In genomic region chr15:78899740-78900584, GRCm38 (mm10) we compare ENCODE assay signal across 8 mouse cellular contexts. TPM values are rescaled to one million over a fixed set of nuclear protein-coding genes. Genes with fewer than 3 reads are reported as not detected.
DNase-seq lines count a peak whose midpoint lies in the region; ATAC-seq and TF ChIP-seq lines count a peak whose summit lies in the region.

TSS of gene Sh3bp1 (plus strand) at chr15:78899768.

- peak within 1 kb of the TSS; percentile 91 for H3K9ac ChIP-seq in MEL (ENCODE audit: control insufficient read depth, low read depth, low read length, poor library complexity, severe bottlenecking)
- peak within 1 kb of the TSS; percentile 87 for H3K9ac ChIP-seq in heart, embryonic 11.5 days (ENCODE audit: low read depth, low read length)
- peak within 1 kb of the TSS; percentile 84 for H3K9ac ChIP-seq in kidney, embryonic 16.5 days (replicated peaks; ENCODE audit: low read length)
- H3K9ac ChIP-seq in neural tube, embryonic 14.5 days (replicated peaks; ENCODE audit: low read depth, low read length) = peak within 1 kb of the TSS; percentile 53

- no peak for TF ChIP-seq EP300 in MEL (IDR thresholded peaks at IDR 0.05; ENCODE audit: low read depth in 1 of 2, low read length in 2 of 2)

- no peak for TF ChIP-seq CTCF in MEL (IDR thresholded peaks at IDR 0.05 in 2 of 3, conservative IDR thresholded peaks at IDR 0.05 in 1 of 3; ENCODE audit: control insufficient read depth in 1 of 3, insufficient read depth in 1 of 3, low read depth in 2 of 3, low read length in 3 of 3, poor library complexity in 1 of 3, severe bottlenecking in 1 of 3)

- H3K4me2 ChIP-seq in heart, embryonic 11.5 days = peak within 1 kb of the TSS; percentile 92
- H3K4me2 ChIP-seq in kidney, embryonic 16.5 days (replicated peaks; ENCODE audit: low read depth, low read length) = peak within 1 kb of the TSS; percentile 86
- H3K4me2 ChIP-seq in neural tube, embryonic 14.5 days (ENCODE audit: low read depth, low read length) = peak within 1 kb of the TSS; percentile 57

- H3K4me3 ChIP-seq in MEL (ENCODE audit: control insufficient read depth in 1 of 2, insufficient read depth in 1 of 2, low read depth in 2 of 2, low read length in 2 of 2) = peak within 1 kb of the TSS; percentile 93 to 97
- H3K4me3 ChIP-seq in heart, embryonic 11.5 days (ENCODE audit: low read depth, low read length) = peak within 1 kb of the TSS; percentile 81
- peak within 1 kb of the TSS; percentile 77 for H3K4me3 ChIP-seq in kidney, embryonic 16.5 days (ENCODE audit: low read length)
- peak within 1 kb of the TSS; percentile 29 for H3K4me3 ChIP-seq in neural tube, embryonic 14.5 days (ENCODE audit: low read depth, low read length)

- H3K36me3 ChIP-seq in MEL (ENCODE audit: control insufficient read depth in 1 of 2, insufficient read depth in 2 of 2, low read length in 2 of 2) = peaks cover 0 to 15% of the 10 kb centered on the region in 2 experiments; a peak in 2 of 4 replicates
- H3K36me3 ChIP-seq in heart, embryonic 11.5 days (ENCODE audit: control insufficient read depth, insufficient read depth, low read length) = peaks cover 10% of the 10 kb centered on the region
- peaks cover 12% of the 10 kb centered on the region for H3K36me3 ChIP-seq in kidney, embryonic 16.5 days (ENCODE audit: insufficient read depth, low read length)
- H3K36me3 ChIP-seq in neural tube, embryonic 14.5 days (ENCODE audit: control insufficient read depth, insufficient read depth, low read length) = 0 out of 2 replicates have a peak, but pooled peaks cover under 1% of the 10 kb centered on the region

- H3K27me3 ChIP-seq in MEL (ENCODE audit: control insufficient read depth in 1 of 2, insufficient read depth in 2 of 2, low read length in 2 of 2) = no peaks in the 10 kb centered on the region
- H3K27me3 ChIP-seq in heart, embryonic 11.5 days (ENCODE audit: control insufficient read depth, insufficient read depth, low read length) = no peaks in the 10 kb centered on the region
- H3K27me3 ChIP-seq in kidney, embryonic 16.5 days (ENCODE audit: insufficient read depth, low read length) = no peaks in the 10 kb centered on the region
- H3K27me3 ChIP-seq in neural tube, embryonic 14.5 days (ENCODE audit: control insufficient read depth, insufficient read depth, low read length) = 0 out of 2 replicates have a peak, but pooled peaks cover 2% of the 10 kb centered on the region

- no peaks in the 10 kb centered on the region for H3K9me3 ChIP-seq in MEL (replicated peaks; ENCODE audit: insufficient read depth, low read length)
- no peaks in the 10 kb centered on the region for H3K9me3 ChIP-seq in heart, embryonic 11.5 days (replicated peaks; ENCODE audit: control insufficient read depth, low read length)
- H3K9me3 ChIP-seq in kidney, embryonic 16.5 days (ENCODE audit: low read length) = no peaks in the 10 kb centered on the region
- no peaks in the 10 kb centered on the region for H3K9me3 ChIP-seq in neural tube, embryonic 14.5 days (ENCODE audit: control insufficient read depth, low read length)

- peak within 1 kb of the TSS; percentile 68 for H3K27ac ChIP-seq in MEL (ENCODE audit: control insufficient read depth, low read depth, low read length)
- H3K27ac ChIP-seq in heart, embryonic 11.5 days (ENCODE audit: low read depth, low read length) = peak within 1 kb of the TSS; percentile 73
- peak within 1 kb of the TSS; percentile 81 for H3K27ac ChIP-seq in kidney, embryonic 16.5 days (ENCODE audit: low read length)
- H3K27ac ChIP-seq in neural tube, embryonic 14.5 days (ENCODE audit: low read depth, low read length) = no peak within 1 kb of the TSS

- peaks cover 12% of the 10 kb centered on the region for H3K79me2 ChIP-seq in MEL (ENCODE audit: control insufficient read depth, insufficient read depth, low read length, poor library complexity)

- peak; percentile 64 to 81; a peak in 3 of 4 replicates for TF ChIP-seq POLR2A in MEL (IDR thresholded peaks at IDR 0.05; ENCODE audit: control insufficient read depth in 1 of 2, insufficient read depth in 1 of 2, low read depth in 1 of 2, low read length in 2 of 2, poor library complexity in 1 of 2)

- DNase-seq in 3134 (ENCODE audit: extremely low read depth, insufficient read length, low spot score) (peak; percentile 82), MEL (ENCODE audit: low read depth, low spot score) (peak; percentile 86)
- DNase-seq in embryo, embryonic 9.5 days (ENCODE audit: extremely low spot score) = peak; percentile 74
- peak; percentile 71 to 76 for DNase-seq in lung, adult 18-20 months
- DNase-seq in thymus, postnatal 14 days = peak; percentile 89

- peak; percentile 67 for ATAC-seq in heart, embryonic 11.5 days (replicated peaks; ENCODE audit: insufficient number of reproducible peaks, low FRiP score, low TSS enrichment)
- peak; percentile 64 for ATAC-seq in kidney, embryonic 16.5 days (ENCODE audit: low FRiP score, low TSS enrichment)
- no peak for ATAC-seq in neural tube, embryonic 14.5 days (ENCODE audit: low read depth)

- 0% methylated on average over 46 of the region's 47 CpGs for WGBS in heart, embryonic 11.5 days (ENCODE audit: insufficient replicate concordance)
- WGBS in kidney, embryonic 16.5 days = 1% methylated on average over 45 of the region's 47 CpGs
- 2% methylated on average over 45 of the region's 47 CpGs for WGBS in neural tube, embryonic 14.5 days

- peaks cover 11 to 24% of the 10 kb centered on the region in 2 experiments for H3K4me1 ChIP-seq in MEL (ENCODE audit: control insufficient read depth in 1 of 2, insufficient read depth in 2 of 2, low read length in 2 of 2)
- peaks cover 48% of the 10 kb centered on the region for H3K4me1 ChIP-seq in heart, embryonic 11.5 days (ENCODE audit: control insufficient read depth, insufficient read depth, low read length)
- peaks cover 47% of the 10 kb centered on the region for H3K4me1 ChIP-seq in kidney, embryonic 16.5 days (ENCODE audit: insufficient read depth, low read length)
- peaks cover 5% of the 10 kb centered on the region for H3K4me1 ChIP-seq in neural tube, embryonic 14.5 days (ENCODE audit: control insufficient read depth, insufficient read depth, low read length)

- TF ChIP-seq RAD21 in MEL (IDR thresholded peaks at IDR 0.05; ENCODE audit: low read depth, low read length) = no peak

TF ChIP-seq in MEL, 35 proteins besides CTCF, POLR2A, EP300 and RAD21:
- TF ChIP-seq NELFE (IDR thresholded peaks at IDR 0.05; ENCODE audit: low read depth, low read length) = peak; percentile 46; the same call in 1 of the 2 replicates
- TF ChIP-seq UBTF (IDR thresholded peaks at IDR 0.05; ENCODE audit: borderline replicate concordance, insufficient read depth, low read depth, low read length) = no peak
- TF ChIP-seq TAL1 (IDR thresholded peaks at IDR 0.05; ENCODE audit: low read length) = no peak
- TF ChIP-seq TBP (IDR thresholded peaks at IDR 0.05; ENCODE audit: low read depth, low read length) = no peak
- no peak for TF ChIP-seq MYC (IDR thresholded peaks at IDR 0.05; ENCODE audit: low read depth, low read length)
- TF ChIP-seq MAX (IDR thresholded peaks at IDR 0.05; ENCODE audit: low read length) = 0 out of 2 replicates have a peak, but pooled peaks have one; percentile 6
- peak; percentile 22; the same call in 1 of the 2 replicates for TF ChIP-seq HCFC1 (IDR thresholded peaks at IDR 0.05; ENCODE audit: low read depth, low read length)
- peak; percentile 41; the same call in 1 of the 2 replicates for TF ChIP-seq SIN3A (IDR thresholded peaks at IDR 0.05; ENCODE audit: low read length)
- TF ChIP-seq NRF1 (IDR thresholded peaks at IDR 0.05; ENCODE audit: insufficient read depth, low read depth, low read length, poor library complexity, severe bottlenecking) = peak; percentile 44; the same call in 1 of the 2 replicates
- TF ChIP-seq MXI1 (IDR thresholded peaks at IDR 0.05; ENCODE audit: low read depth, low read length) = peak; percentile 7; the same call in 1 of the 2 replicates
- no peak for TF ChIP-seq ELF1 (IDR thresholded peaks at IDR 0.05; ENCODE audit: low read depth, low read length)
- no peak for TF ChIP-seq KAT2A (conservative IDR thresholded peaks at IDR 0.05; ENCODE audit: low read depth, low read length)

RNA-seq across cellular contexts. Expression of gene Sh3bp1, which starts in this region (rescaled TPM):
- total RNA-seq in MEL (2012; rRNA removed) = 17.1 and 21.0 TPM in 2 replicates
- 10 to 100 TPM in 1 of 2 experiments, not detected in 1; 80.2 TPM for polyA plus RNA-seq in MEL (2012; ENCODE audit: insufficient read depth in 1 of 2, insufficient read length in 2 of 2, low read depth in 1 of 2, low replicate concordance in 2 of 2, missing spikeins in 1 of 2)
- polyA plus RNA-seq in heart, embryonic 11.5 days (2014; fragmentation: Nextera tagmentation; extraction: Ambion mirVana) = 25.0 and 29.3 TPM in 2 replicates
- 33.1 and 41.0 TPM in 2 replicates for polyA plus RNA-seq in kidney, embryonic 16.5 days (2015; fragmentation: Nextera tagmentation; extraction: Ambion mirVana)
- 3.4 and 4.1 TPM in 2 replicates for polyA plus RNA-seq in neural tube, embryonic 14.5 days (2014; fragmentation: Nextera tagmentation; extraction: Ambion mirVana)

Comparison
In these comparisons a context has a peak if more than half of its experiments do, and no peak if none do; other contexts are left out.
1. H3K4me3 ChIP-seq: peak in every context shown above with its lines; median percentile 95 in MEL; 81 in heart, embryonic 11.5 days; 77 in kidney, embryonic 16.5 days; 29 in neural tube, embryonic 14.5 days.